Mouse (Mus musculus) adrenal gland, adult (tissue): ENCODE data around the gene Trim50.
"Not testable (repeated sequence)": the region's sequence is repeated elsewhere in the genome, so short reads cannot be mapped to it uniquely, and the experiment has no call there.

ENCODE experiments used
- DNase-seq, 2 experiments: peaks; one replicate each; pipeline ENCODE4 v3.0.0; 2022 to 2023; ENCODE audit warnings: low spot score in 1 of 2; ENCODE audit not compliant: inconsistent age in 2 of 2

The Trim50 gene

GRCm38 (mm10) chr5:135368312-135368711, 15.2 kb downstream of the Trim50 start:
- no peak for DNase-seq

GRCm38 (mm10) chr5:135369196-135369595, 16.1 kb downstream of the Trim50 start:
- DNase-seq = not testable (repeated sequence)

- peak; percentile 94 to 98 for DNase-seq
Measured at GRCm38 (mm10) chr5:135369787-135370654, 16.9 kb downstream of the Trim50 start, which contains the start of gene Nsun5. Gene Nsun5, plus strand, starts transcription at chr5:135369953.

- DNase-seq = no peak
Measured at GRCm38 (mm10) chr5:135371195-135371594, 18.1 kb downstream of the Trim50 start.

GRCm38 (mm10) chr5:135373601-135374000, 20.5 kb downstream of the Trim50 start:
- no peak for DNase-seq

- peak; percentile 31 to 68 for DNase-seq
Measured at GRCm38 (mm10) chr5:135375167-135375566, 22.1 kb downstream of the Trim50 start.

GRCm38 (mm10) chr5:135376341-135376740, 23.2 kb downstream of the Trim50 start:
- DNase-seq = no peak

GRCm38 (mm10) chr5:135380681-135381080, 27.6 kb downstream of the Trim50 start:
- DNase-seq = no peak

- DNase-seq = peak in 1 of 2 experiments; percentile 48
Measured at GRCm38 (mm10) chr5:135381356-135381925, 28.3 kb downstream of the Trim50 start.

GRCm38 (mm10) chr5:135382746-135383145, 29.7 kb downstream of the Trim50 start:
- DNase-seq = peak in 1 of 2 experiments; percentile 64

- DNase-seq = peak in 1 of 2 experiments; percentile 20
Measured at GRCm38 (mm10) chr5:135383771-135384170, 30.7 kb downstream of the Trim50 start.

GRCm38 (mm10) chr5:135394004-135394823, 41.1 kb downstream of the Trim50 start, which contains the start of gene Pom121:
Gene Pom121, minus strand, starts transcription at chr5:135394546.
- DNase-seq = peak; percentile 86 to 95

GRCm38 (mm10) chr5:135395826-135396225, 42.7 kb downstream of the Trim50 start:
- DNase-seq = peak in 1 of 2 experiments; percentile 75

- DNase-seq = no peak
Measured at GRCm38 (mm10) chr5:135399382-135399781, 46.3 kb downstream of the Trim50 start.

- DNase-seq = peak; percentile 73 to 94
Measured at GRCm38 (mm10) chr5:135400244-135400643, 47.1 kb downstream of the Trim50 start.

GRCm38 (mm10) chr5:135404623-135405022, 51.5 kb downstream of the Trim50 start:
- no peak for DNase-seq

- no peak for DNase-seq
Measured at GRCm38 (mm10) chr5:135405437-135405836, 52.3 kb downstream of the Trim50 start.

GRCm38 (mm10) chr5:135408114-135408513, 55.0 kb downstream of the Trim50 start:
- DNase-seq = no peak

- peak; percentile 57 to 81 for DNase-seq
Measured at GRCm38 (mm10) chr5:135410266-135410665, 57.2 kb downstream of the Trim50 start.
